Mouse (Mus musculus) monocyte, adult 5-6 weeks (primary cell): ENCODE measurements around the gene Exog. TPM values are rescaled to one million over a fixed set of nuclear protein-coding genes. Genes with fewer than 3 reads are reported as not detected.

Experiments
- ATAC-seq: fragments of 153-309, 156-312 bp; replicated peaks from 2 replicates; pipeline ENCODE4 v1.8.0; 2017; ENCODE audit warnings: mild to moderate bottlenecking; ENCODE audit not compliant: low TSS enrichment, insufficient number of reproducible peaks, severe bottlenecking, poor library complexity, low FRiP score
- total RNA-seq: library from RNA; stranded (forward); fragments of 200-1000, 200-491, 200-594 nt; gene quantifications from 3 replicates; pipeline ENCODE4 v1.2.3, GENCODE M21; 2017

Gene Exog
- total RNA-seq, 1 experiment from 2014 or later = 0.48 TPM

GRCm38 (mm10) chr9:119445737-119446136 lies 994 bp downstream of the Exog start:
- ATAC-seq = peak; percentile 40; the same call in 1 of the 2 replicates

- no peak for ATAC-seq
Measured at GRCm38 (mm10) chr9:119455967-119456366, 11.2 kb downstream of the Exog start.

GRCm38 (mm10) chr9:119457122-119457521 lies 12.4 kb downstream of the Exog start:
- ATAC-seq = no peak

- no peak for ATAC-seq
Measured at GRCm38 (mm10) chr9:119460410-119460809, 15.7 kb downstream of the Exog start.

GRCm38 (mm10) chr9:119465056-119465455 lies 20.3 kb downstream of the Exog start:
- ATAC-seq = no peak

- ATAC-seq = no peak
Measured at GRCm38 (mm10) chr9:119465595-119465994, 20.9 kb downstream of the Exog start.

- ATAC-seq = no peak
Measured at GRCm38 (mm10) chr9:119469691-119470353, 25.1 kb downstream of the Exog start.

GRCm38 (mm10) chr9:119472412-119472918 lies 27.7 kb downstream of the Exog start:
- no peak for ATAC-seq

- no peak for ATAC-seq
Measured at GRCm38 (mm10) chr9:119473011-119473410, 28.3 kb downstream of the Exog start.

- ATAC-seq = no peak
Measured at GRCm38 (mm10) chr9:119473608-119474164, 28.9 kb downstream of the Exog start.

GRCm38 (mm10) chr9:119474717-119475611 lies 30.2 kb downstream of the Exog start:
- no peak for ATAC-seq

GRCm38 (mm10) chr9:119477754-119478153 lies 33.0 kb downstream of the Exog start:
- ATAC-seq = no peak; the same call in 1 of the 2 replicates

- ATAC-seq = no peak
Measured at GRCm38 (mm10) chr9:119478345-119478744, 33.6 kb downstream of the Exog start.

- no peak for ATAC-seq
Measured at GRCm38 (mm10) chr9:119479297-119479696, 34.6 kb downstream of the Exog start.

GRCm38 (mm10) chr9:119481612-119482011 lies 36.9 kb downstream of the Exog start:
- ATAC-seq = no peak

- ATAC-seq = no peak
Measured at GRCm38 (mm10) chr9:119483554-119484353, 39.0 kb downstream of the Exog start.

- no peak for ATAC-seq
Measured at GRCm38 (mm10) chr9:119484420-119484819, 39.7 kb downstream of the Exog start.

GRCm38 (mm10) chr9:119484868-119485267 lies 40.1 kb downstream of the Exog start:
- ATAC-seq = no peak

- ATAC-seq = no peak
Measured at GRCm38 (mm10) chr9:119496354-119496753, 51.6 kb downstream of the Exog start.
